Mouse (Mus musculus): Measurements from ENCODE around the gene Ap1s3. TPM values are rescaled to one million over a fixed set of nuclear protein-coding genes. Genes with fewer than 3 reads are reported as not detected.

Gene Ap1s3
- polyA plus RNA-seq, 1 experiment from 2014 or later = 0.18 TPM

DNA sequence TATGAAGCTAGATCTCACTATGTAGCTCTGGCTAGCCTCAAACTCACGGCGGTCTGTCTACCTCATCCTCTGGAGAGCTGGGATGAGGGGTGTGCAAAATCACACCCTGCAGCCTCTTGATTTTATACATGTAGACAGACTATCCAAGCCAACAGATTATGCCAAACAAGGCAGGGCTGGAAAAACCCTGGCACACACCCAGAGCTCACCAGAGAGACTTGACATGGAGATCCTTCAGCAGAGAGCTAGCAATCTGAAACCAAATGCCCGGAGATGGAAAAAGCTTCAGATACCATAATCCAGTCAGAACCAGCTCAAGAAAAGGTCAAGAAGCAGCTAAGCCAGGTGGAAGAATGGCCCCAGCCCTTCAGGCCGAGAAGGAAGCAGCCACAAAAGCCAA, 6.9 kb downstream of the Ap1s3 start:
- Histone ChIP-seq H3K4me2 (replicated peaks) (no peak overlapping the region), H3K4me1 (no peaks in the 10 kb centered on the region), H3K27ac (no peak overlapping the region), H3K27me3 (no peaks in the 10 kb centered on the region), H3K9ac (no peak overlapping the region), H3K36me3 (no peaks in the 10 kb centered on the region), H3K9me3 (0 out of 2 replicates have a peak, but pooled peaks cover 2% of the 10 kb centered on the region), H3K4me3 (no peak overlapping the region)
- no peak for ATAC-seq (ENCODE audit: insufficient number of reproducible peaks, insufficient read depth, low FRiP score, low TSS enrichment)
- 88% methylated on average over 4 of the region's 4 CpGs for WGBS

- no peak overlapping the region for H3K4me2 ChIP-seq (replicated peaks)
- no peak overlapping the region for H3K27ac ChIP-seq
- H3K9me3 ChIP-seq = 0 out of 2 replicates have a peak, but pooled peaks cover 2% of the 10 kb centered on the region
- H3K9ac ChIP-seq = no peak overlapping the region
- no peaks in the 10 kb centered on the region for H3K36me3 ChIP-seq
- no peaks in the 10 kb centered on the region for H3K27me3 ChIP-seq
- no peak for ATAC-seq (ENCODE audit: insufficient number of reproducible peaks, insufficient read depth, low FRiP score, low TSS enrichment)
- no peaks in the 10 kb centered on the region for H3K4me1 ChIP-seq
- WGBS = 81% methylated on average over 7 of the region's 7 CpGs
- H3K4me3 ChIP-seq = no peak overlapping the region
These were observed 12.2 kb downstream of the Ap1s3 start for GRCm38 (mm10) chr1:79659598-79659997.

DNA sequence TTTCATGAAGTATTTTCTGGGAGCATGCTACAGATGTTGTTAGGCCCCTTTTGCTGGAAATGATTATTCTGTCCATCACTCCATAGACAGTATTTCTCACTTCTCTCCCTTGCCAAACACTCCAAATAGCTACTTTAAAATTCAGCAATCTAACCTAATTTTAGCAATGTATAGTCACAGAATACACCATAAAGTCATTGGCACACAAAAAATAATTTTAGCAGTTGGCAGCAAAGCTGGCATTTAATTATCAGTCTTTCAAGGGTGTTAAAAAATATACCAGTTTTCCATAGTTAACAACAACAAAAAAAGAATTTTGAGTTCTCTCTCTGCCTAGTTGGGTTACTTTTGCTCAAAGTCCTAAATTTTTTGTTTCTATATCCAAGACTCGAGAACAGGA, 14.4 kb downstream of the Ap1s3 start:
- no peak for ATAC-seq (ENCODE audit: insufficient number of reproducible peaks, insufficient read depth, low FRiP score, low TSS enrichment)
- no peak overlapping the region for H3K9ac ChIP-seq
- no peaks in the 10 kb centered on the region for H3K4me1 ChIP-seq
- 0 out of 2 replicates have a peak, but pooled peaks cover 2% of the 10 kb centered on the region for H3K9me3 ChIP-seq
- H3K27me3 ChIP-seq = no peaks in the 10 kb centered on the region
- no peak overlapping the region for H3K4me3 ChIP-seq
- WGBS = 73% methylated on average over 1 of the region's 1 CpGs
- H3K4me2 ChIP-seq (replicated peaks) = no peak overlapping the region
- H3K36me3 ChIP-seq = no peaks in the 10 kb centered on the region
- no peak overlapping the region for H3K27ac ChIP-seq

DNA sequence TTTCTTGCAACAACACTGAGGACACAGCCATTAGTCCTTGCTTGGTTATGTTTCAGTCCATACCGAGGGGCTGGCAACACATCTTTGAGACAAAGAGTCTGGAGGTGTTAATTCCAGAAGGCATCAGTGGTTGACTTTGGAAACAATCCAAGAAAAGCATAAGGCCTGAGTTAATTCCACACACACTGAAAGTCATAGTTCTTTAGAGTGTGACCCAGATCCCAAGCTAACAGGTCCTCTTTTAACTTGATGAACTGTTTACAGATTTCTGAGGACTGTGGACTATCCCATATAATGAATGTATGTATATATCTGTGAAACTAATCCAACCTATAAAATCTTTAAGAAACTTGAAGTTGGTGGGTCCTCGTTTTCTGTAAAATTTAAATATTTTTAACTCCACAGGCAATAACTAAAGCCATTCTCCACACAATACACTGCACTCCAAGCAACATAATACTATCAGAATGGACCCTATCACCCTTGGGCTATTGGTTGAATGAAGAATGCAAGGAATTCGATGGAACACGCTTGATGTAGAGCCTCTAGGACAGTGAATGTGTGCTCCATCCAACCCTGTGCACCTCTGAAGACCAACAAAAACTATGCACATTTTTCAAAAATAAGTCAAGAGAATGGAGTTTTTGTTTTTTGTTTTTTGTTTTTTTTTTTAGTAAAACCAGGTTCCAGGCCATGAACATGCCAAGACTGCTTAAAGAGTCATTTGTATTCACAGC, 15.8 kb downstream of the Ap1s3 start:
- H3K27ac ChIP-seq = no peak overlapping the region
- WGBS = 65% methylated on average over 4 of the region's 4 CpGs
- no peaks in the 10 kb centered on the region for H3K36me3 ChIP-seq
- no peak overlapping the region for H3K4me3 ChIP-seq
- no peaks in the 10 kb centered on the region for H3K4me1 ChIP-seq
- H3K4me2 ChIP-seq (replicated peaks) = no peak overlapping the region
- H3K27me3 ChIP-seq = no peaks in the 10 kb centered on the region
- no peak overlapping the region for H3K9ac ChIP-seq
- ATAC-seq (ENCODE audit: insufficient number of reproducible peaks, insufficient read depth, low FRiP score, low TSS enrichment) = no peak
- no peaks in the 10 kb centered on the region for H3K9me3 ChIP-seq

- H3K27ac ChIP-seq = no peak overlapping the region
- H3K9me3 ChIP-seq = no peaks in the 10 kb centered on the region
- no peak for ATAC-seq (ENCODE audit: insufficient number of reproducible peaks, insufficient read depth, low FRiP score, low TSS enrichment)
- H3K4me2 ChIP-seq (replicated peaks) = no peak overlapping the region
- no peaks in the 10 kb centered on the region for H3K27me3 ChIP-seq
- no peak overlapping the region for H3K9ac ChIP-seq
- no peaks in the 10 kb centered on the region for H3K4me1 ChIP-seq
- H3K4me3 ChIP-seq = no peak overlapping the region
- WGBS = 94% methylated on average over 2 of the region's 2 CpGs
- no peaks in the 10 kb centered on the region for H3K36me3 ChIP-seq
These were observed 16.8 kb downstream of the Ap1s3 start for GRCm38 (mm10) chr1:79654948-79655347.

DNA sequence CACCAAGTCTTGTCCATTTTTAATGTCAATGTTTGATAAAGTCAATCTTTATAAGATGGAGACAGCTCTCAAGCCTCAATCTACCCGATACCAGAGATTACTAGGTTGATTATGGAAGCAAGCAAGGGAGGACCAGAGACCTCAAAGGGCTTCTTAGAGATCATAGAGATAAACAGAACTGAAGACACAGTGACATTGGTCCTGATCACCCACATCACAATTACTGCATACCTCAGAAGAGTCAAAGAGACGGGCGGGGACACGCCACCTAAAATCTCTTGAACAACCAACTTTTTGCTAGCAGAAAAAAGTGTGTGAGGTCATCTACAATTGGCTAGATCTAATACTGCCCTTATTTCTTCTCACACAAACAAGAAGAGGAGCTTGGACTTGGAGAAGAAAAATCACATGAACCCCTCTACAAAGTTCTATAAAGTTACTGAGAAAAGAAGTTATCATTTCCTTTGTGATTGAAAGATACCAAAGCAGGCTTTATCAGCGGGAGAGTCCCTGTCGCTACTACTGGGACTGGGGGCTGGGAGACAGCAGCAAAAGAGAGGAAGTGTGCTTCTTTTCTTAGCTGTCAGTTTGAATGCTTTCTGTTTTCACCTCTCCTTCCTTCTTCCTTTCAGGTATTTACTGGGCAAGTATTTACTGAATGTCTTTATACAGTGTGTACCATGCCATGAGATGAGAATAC, 28.2 kb downstream of the Ap1s3 start:
- H3K4me3 ChIP-seq = no peak overlapping the region
- WGBS = 82% methylated on average over 6 of the region's 6 CpGs
- no peaks in the 10 kb centered on the region for H3K27me3 ChIP-seq
- no peak overlapping the region for H3K27ac ChIP-seq
- H3K36me3 ChIP-seq = no peaks in the 10 kb centered on the region
- no peak overlapping the region for H3K4me2 ChIP-seq (replicated peaks)
- H3K9ac ChIP-seq = no peak overlapping the region
- ATAC-seq (ENCODE audit: insufficient number of reproducible peaks, insufficient read depth, low FRiP score, low TSS enrichment) = no peak
- no peaks in the 10 kb centered on the region for H3K9me3 ChIP-seq
- no peaks in the 10 kb centered on the region; the same call in 1 of the 2 replicates for H3K4me1 ChIP-seq

DNA sequence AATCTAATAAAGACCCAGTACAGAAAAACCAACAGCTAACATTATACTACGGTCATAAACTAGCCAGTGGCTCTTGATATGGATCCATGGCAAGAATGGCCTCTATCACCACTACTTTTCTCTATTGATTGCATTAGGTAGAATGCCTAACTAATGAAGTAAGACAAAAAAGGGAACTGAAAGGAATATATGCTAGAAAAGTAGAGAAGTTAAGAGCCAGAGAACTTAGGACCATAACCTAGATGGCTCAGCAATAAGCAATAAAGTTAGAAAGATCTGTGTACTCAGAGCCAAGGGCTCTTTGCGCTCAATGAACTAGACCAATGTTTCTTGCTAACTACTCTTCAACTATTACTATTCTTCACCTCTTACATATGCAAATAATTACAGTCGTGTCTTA, 29.1 kb downstream of the Ap1s3 start:
- 90% methylated on average over 3 of the region's 3 CpGs for WGBS
- ATAC-seq (ENCODE audit: insufficient number of reproducible peaks, insufficient read depth, low FRiP score, low TSS enrichment) = no peak
- no peak overlapping the region for H3K9ac ChIP-seq

GRCm38 (mm10) chr1:79641355-79641754, 30.4 kb downstream of the Ap1s3 start:
- Histone ChIP-seq H3K4me3 (no peak overlapping the region), H3K9ac (no peak overlapping the region), H3K4me1 (no peaks in the 10 kb centered on the region; the same call in 1 of the 2 replicates), H3K27ac (no peak overlapping the region), H3K4me2 (replicated peaks) (no peak overlapping the region), H3K27me3 (no peaks in the 10 kb centered on the region), H3K36me3 (no peaks in the 10 kb centered on the region), H3K9me3 (no peaks in the 10 kb centered on the region)
- 85% methylated on average over 6 of the region's 6 CpGs for WGBS
- no peak for ATAC-seq (ENCODE audit: insufficient number of reproducible peaks, insufficient read depth, low FRiP score, low TSS enrichment)

More for the DNA sequence above, 29.1 kb downstream of the Ap1s3 start:
- Histone ChIP-seq H3K9me3 (no peaks in the 10 kb centered on the region), H3K4me3 (no peak overlapping the region), H3K27me3 (no peaks in the 10 kb centered on the region), H3K36me3 (no peaks in the 10 kb centered on the region), H3K4me2 (replicated peaks) (no peak overlapping the region), H3K27ac (no peak overlapping the region), H3K4me1 (no peaks in the 10 kb centered on the region; the same call in 1 of the 2 replicates)

- ATAC-seq (ENCODE audit: insufficient number of reproducible peaks, insufficient read depth, low FRiP score, low TSS enrichment) = no peak
- 73% methylated on average over 7 of the region's 7 CpGs for WGBS
These were observed 31.6 kb downstream of the Ap1s3 start for GRCm38 (mm10) chr1:79640151-79640550.

GRCm38 (mm10) chr1:79639683-79640082, 32.1 kb downstream of the Ap1s3 start:
- H3K4me2 ChIP-seq (replicated peaks) = no peak overlapping the region
- no peaks in the 10 kb centered on the region; the same call in 1 of the 2 replicates for H3K4me1 ChIP-seq
- H3K27me3 ChIP-seq = no peaks in the 10 kb centered on the region
- H3K4me3 ChIP-seq = no peak overlapping the region
- 66% methylated on average over 5 of the region's 5 CpGs for WGBS
- H3K36me3 ChIP-seq = no peaks in the 10 kb centered on the region
- no peak overlapping the region for H3K9ac ChIP-seq
- no peak overlapping the region for H3K27ac ChIP-seq
- no peaks in the 10 kb centered on the region for H3K9me3 ChIP-seq
- no peak for ATAC-seq (ENCODE audit: insufficient number of reproducible peaks, insufficient read depth, low FRiP score, low TSS enrichment)

More at GRCm38 (mm10) chr1:79640151-79640550, 31.6 kb downstream of the Ap1s3 start:
- no peak overlapping the region for H3K4me3 ChIP-seq
- H3K9me3 ChIP-seq = no peaks in the 10 kb centered on the region
- no peaks in the 10 kb centered on the region; the same call in 1 of the 2 replicates for H3K4me1 ChIP-seq
- no peak overlapping the region for H3K27ac ChIP-seq
- no peaks in the 10 kb centered on the region for H3K27me3 ChIP-seq
- H3K9ac ChIP-seq = no peak overlapping the region
- no peaks in the 10 kb centered on the region for H3K36me3 ChIP-seq
- H3K4me2 ChIP-seq (replicated peaks) = no peak overlapping the region

DNA sequence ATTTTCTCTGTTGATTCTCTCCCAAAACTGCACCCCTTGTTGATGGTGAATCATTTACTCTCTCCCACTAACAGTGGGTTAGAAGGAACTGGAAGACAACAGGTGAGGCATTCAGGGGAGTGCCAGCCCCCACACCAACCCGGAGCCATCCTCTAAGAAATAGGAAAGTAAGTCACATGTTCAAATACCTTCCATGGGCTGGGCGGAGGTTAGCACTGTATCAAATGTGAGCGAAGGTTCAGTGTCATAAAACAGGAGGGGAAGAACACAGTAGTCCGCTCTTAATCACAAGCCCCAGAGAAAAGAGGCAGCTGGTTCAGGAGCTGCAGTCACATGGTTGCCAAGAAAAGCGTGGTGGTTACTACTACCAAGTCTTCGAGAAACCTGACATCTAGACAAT, 32.7 kb downstream of the Ap1s3 start:
- no peak overlapping the region for H3K4me2 ChIP-seq (replicated peaks)
- 87% methylated on average over 6 of the region's 6 CpGs for WGBS
- H3K4me3 ChIP-seq = no peak overlapping the region

DNA sequence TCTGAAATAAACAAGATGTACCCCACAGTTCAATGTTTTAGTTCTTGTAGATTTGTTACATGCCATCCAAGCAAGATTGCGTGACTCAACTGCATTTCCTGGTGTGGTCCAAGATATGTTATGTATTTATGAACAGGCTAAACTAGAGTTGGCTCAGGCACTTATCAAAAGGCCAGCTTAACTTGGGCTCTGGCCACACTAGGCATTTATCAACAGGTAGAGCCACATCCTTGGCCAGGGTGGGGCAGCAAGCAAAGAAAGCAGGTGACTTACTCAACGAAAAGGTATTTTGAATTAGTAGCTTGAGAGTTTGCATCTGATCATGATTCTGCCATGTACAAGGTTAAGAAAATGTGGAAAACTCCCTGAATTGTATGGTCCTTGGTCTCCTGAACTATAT, 34.0 kb downstream of the Ap1s3 start:
- no peak for ATAC-seq (ENCODE audit: insufficient number of reproducible peaks, insufficient read depth, low FRiP score, low TSS enrichment)
- WGBS = 97% methylated on average over 2 of the region's 2 CpGs
- no peak overlapping the region for H3K4me3 ChIP-seq
- H3K4me2 ChIP-seq (replicated peaks) = no peak overlapping the region
- H3K36me3 ChIP-seq = no peaks in the 10 kb centered on the region
- H3K27me3 ChIP-seq = no peaks in the 10 kb centered on the region
- H3K27ac ChIP-seq = no peak overlapping the region
- no peak overlapping the region for H3K9ac ChIP-seq
- H3K9me3 ChIP-seq = no peaks in the 10 kb centered on the region
- H3K4me1 ChIP-seq = no peaks in the 10 kb centered on the region; the same call in 1 of the 2 replicates

More for the DNA sequence above, 32.7 kb downstream of the Ap1s3 start:
- Histone ChIP-seq H3K9me3 (no peaks in the 10 kb centered on the region), H3K27ac (no peak overlapping the region), H3K36me3 (no peaks in the 10 kb centered on the region), H3K4me1 (no peaks in the 10 kb centered on the region; the same call in 1 of the 2 replicates), H3K9ac (no peak overlapping the region), H3K27me3 (no peaks in the 10 kb centered on the region)
- no peak for ATAC-seq (ENCODE audit: insufficient number of reproducible peaks, insufficient read depth, low FRiP score, low TSS enrichment)

Data from embryonic facial prominence, embryonic 12.5 days (tissue).